Mouse (Mus musculus) neural tube, embryonic 15.5 days (tissue): Measurements from ENCODE around the gene Pycard. TPM values are rescaled to one million over a fixed set of nuclear protein-coding genes. Genes with fewer than 3 reads are reported as not detected.

Experiments used
- ATAC-seq: fragments of 200-750 bp; cut with Nextera tagmentation; 2 replicates; pipeline ENCODE4 v1.8.0; 2017; ENCODE audit warnings: mild to moderate bottlenecking, moderate TSS enrichment, moderate library complexity; ENCODE audit not compliant: low FRiP score
- H3K27ac ChIP-seq: fragments of 300-500 bp; sonication (generic); replicated peaks from 2 replicates; pipeline ENCODE4 v1.5.1; 2015; ENCODE audit warnings: mild to moderate bottlenecking, inconsistent platforms
- H3K27me3 ChIP-seq: fragments of 300-500 bp; sonication (generic); replicated peaks from 2 replicates; pipeline ENCODE4 v1.6.1; 2015; ENCODE audit warnings: inconsistent platforms
- H3K36me3 ChIP-seq: fragments of 300-500 bp; sonication (generic); 2 replicates; pipeline ENCODE4 v1.6.1; 2015; ENCODE audit warnings: inconsistent platforms
- H3K4me1 ChIP-seq: fragments of 300-500 bp; sonication (generic); 2 replicates; pipeline ENCODE4 v1.6.1; 2015; ENCODE audit warnings: inconsistent platforms
- H3K4me2 ChIP-seq: fragments of 300-500 bp; sonication (generic); 2 replicates; pipeline ENCODE4 v1.6.1; 2015; ENCODE audit warnings: inconsistent platforms, mild to moderate bottlenecking, moderate library complexity
- H3K4me3 ChIP-seq: fragments of 300-500 bp; sonication (generic); replicated peaks from 2 replicates; pipeline ENCODE4 v1.5.1; 2015; ENCODE audit warnings: mild to moderate bottlenecking, inconsistent platforms
- H3K9ac ChIP-seq: fragments of 300-500 bp; sonication (generic); replicated peaks from 2 replicates; pipeline ENCODE4 v1.6.1; 2015; ENCODE audit warnings: mild to moderate bottlenecking, inconsistent platforms
- H3K9me3 ChIP-seq: fragments of 300-500 bp; sonication (generic); replicated peaks from 2 replicates; pipeline ENCODE4 v1.6.1; 2016; ENCODE audit warnings: inconsistent platforms
- WGBS: fragments of 180-500 bp; shearing (Covaris S2); methylation state at CpG from one replicate; pipeline ENCODE4 v1.1.7; 2015; ENCODE audit warnings: mixed read lengths; 5-methylcytosine and 5-hydroxymethylcytosine counted together
- polyA plus RNA-seq: library from polyadenylated mRNA; unstranded; fragments of >200 nt; fragmentation: Nextera tagmentation; extraction: Ambion mirVana; gene quantifications from 2 replicates; pipeline ENCODE4 v1.2.1, GENCODE M21; 2015

Gene Pycard
- polyA plus RNA-seq, 1 experiment from 2014 or later: 8.0 TPM

GRCm38 (mm10) chr7:128000068-128000950, 6.6 kb upstream of the Pycard start:
- H3K27ac ChIP-seq: no peak overlapping the region
- 68% methylated on average over 1 of the region's 1 CpGs for WGBS

GRCm38 (mm10) chr7:127999436-127999835, 5.8 kb upstream of the Pycard start:
- Histone ChIP-seq H3K4me3 (no peak overlapping the region), H3K36me3 (no peaks in the 10 kb centered on the region), H3K4me1 (no peaks in the 10 kb centered on the region)

More at GRCm38 (mm10) chr7:128000068-128000950, 6.6 kb upstream of the Pycard start:
- Histone ChIP-seq H3K36me3 (no peaks in the 10 kb centered on the region), H3K4me2 (no peak overlapping the region), H3K4me1 (no peaks in the 10 kb centered on the region), H3K9me3 (no peaks in the 10 kb centered on the region), H3K4me3 (no peak overlapping the region), H3K27me3 (no peaks in the 10 kb centered on the region; the same call in 1 of the 2 replicates), H3K9ac (no peak overlapping the region)
- ATAC-seq: no peak

GRCm38 (mm10) chr7:127992488-127993340, 953 bp downstream of the Pycard start:
- no peak overlapping the region for H3K27ac ChIP-seq
- 56% methylated on average over 5 of the region's 5 CpGs for WGBS
- H3K9ac ChIP-seq: no peak overlapping the region
- peak overlapping the region; percentile 41 for H3K4me2 ChIP-seq
- H3K4me3 ChIP-seq: peak overlapping the region; percentile 15
- no peaks in the 10 kb centered on the region for H3K9me3 ChIP-seq
- H3K36me3 ChIP-seq: peaks cover 19% of the 10 kb centered on the region
- no peak; the same call in 1 of the 2 replicates for ATAC-seq
- no peaks in the 10 kb centered on the region for H3K27me3 ChIP-seq
- peaks cover 4% of the 10 kb centered on the region for H3K4me1 ChIP-seq

More at GRCm38 (mm10) chr7:127999436-127999835, 5.8 kb upstream of the Pycard start:
- Histone ChIP-seq H3K27ac (no peak overlapping the region), H3K4me2 (no peak overlapping the region), H3K9ac (no peak overlapping the region), H3K9me3 (no peaks in the 10 kb centered on the region), H3K27me3 (no peaks in the 10 kb centered on the region; the same call in 1 of the 2 replicates)
- WGBS: 89% methylated on average over 1 of the region's 1 CpGs
- ATAC-seq: no peak

GRCm38 (mm10) chr7:127991643-127992487, 1.8 kb downstream of the Pycard start:
- 46% methylated on average over 6 of the region's 6 CpGs for WGBS
- Histone ChIP-seq H3K27me3 (no peaks in the 10 kb centered on the region), H3K9ac (no peak overlapping the region), H3K9me3 (no peaks in the 10 kb centered on the region), H3K4me3 (no peak overlapping the region), H3K36me3 (peaks cover 27% of the 10 kb centered on the region), H3K4me2 (no peak overlapping the region), H3K4me1 (peaks cover 4% of the 10 kb centered on the region), H3K27ac (no peak overlapping the region; the same call in 1 of the 2 replicates)
- ATAC-seq: peak; percentile 39; the same call in 1 of the 2 replicates

GRCm38 (mm10) chr7:127988904-127989303, 4.8 kb downstream of the Pycard start:
- WGBS: 92% methylated on average over 1 of the region's 1 CpGs
- Histone ChIP-seq H3K27ac (no peak overlapping the region), H3K4me1 (peaks cover 4% of the 10 kb centered on the region), H3K4me3 (no peak overlapping the region), H3K4me2 (no peak overlapping the region), H3K9ac (no peak overlapping the region), H3K9me3 (no peaks in the 10 kb centered on the region), H3K27me3 (no peaks in the 10 kb centered on the region), H3K36me3 (peaks cover 50% of the 10 kb centered on the region)
- ATAC-seq: no peak

GRCm38 (mm10) chr7:127980606-127981005, 13.1 kb downstream of the Pycard start:
- ATAC-seq: no peak
- no peak overlapping the region for H3K27ac ChIP-seq
- 92% methylated on average over 3 of the region's 3 CpGs for WGBS

GRCm38 (mm10) chr7:127978856-127979255, 14.8 kb downstream of the Pycard start:
- Histone ChIP-seq H3K4me1 (0 out of 2 replicates have a peak, but pooled peaks cover 6% of the 10 kb centered on the region), H3K4me2 (no peak overlapping the region), H3K9ac (no peak overlapping the region), H3K36me3 (peaks cover 89% of the 10 kb centered on the region), H3K27me3 (no peaks in the 10 kb centered on the region), H3K27ac (no peak overlapping the region), H3K9me3 (no peaks in the 10 kb centered on the region), H3K4me3 (no peak overlapping the region)
- 98% methylated on average over 2 of the region's 2 CpGs for WGBS
- no peak for ATAC-seq

More at GRCm38 (mm10) chr7:127980606-127981005, 13.1 kb downstream of the Pycard start:
- Histone ChIP-seq H3K4me2 (no peak overlapping the region), H3K9me3 (no peaks in the 10 kb centered on the region), H3K4me3 (no peak overlapping the region), H3K36me3 (peaks cover 85% of the 10 kb centered on the region), H3K4me1 (no peaks in the 10 kb centered on the region), H3K27me3 (no peaks in the 10 kb centered on the region), H3K9ac (no peak overlapping the region)

- Histone ChIP-seq H3K36me3 (peaks cover 87% of the 10 kb centered on the region), H3K9ac (no peak overlapping the region), H3K9me3 (no peaks in the 10 kb centered on the region), H3K27me3 (no peaks in the 10 kb centered on the region), H3K4me2 (no peak overlapping the region), H3K4me3 (no peak overlapping the region), H3K4me1 (peaks cover 15% of the 10 kb centered on the region), H3K27ac (no peak overlapping the region)
- ATAC-seq: no peak
- 96% methylated on average over 2 of the region's 2 CpGs for WGBS
Observed at GRCm38 (mm10) chr7:127974413-127974930, 19.2 kb downstream of the Pycard start.

GRCm38 (mm10) chr7:127967922-127968828, 25.5 kb downstream of the Pycard start:
- peak overlapping the region; percentile 99 for H3K27ac ChIP-seq
- ATAC-seq: peak; percentile 28; the same call in 1 of the 2 replicates
- H3K9ac ChIP-seq: peak overlapping the region; percentile 99
- peaks cover 33% of the 10 kb centered on the region for H3K36me3 ChIP-seq
- peak overlapping the region; percentile 99 for H3K4me3 ChIP-seq
- peak overlapping the region; percentile 78 for H3K4me2 ChIP-seq
- under 1% methylated on average over 41 of the region's 42 CpGs for WGBS
- no peaks in the 10 kb centered on the region for H3K27me3 ChIP-seq
- H3K9me3 ChIP-seq: no peaks in the 10 kb centered on the region
- H3K4me1 ChIP-seq: peaks cover 29% of the 10 kb centered on the region
